Mouse (Mus musculus): ENCODE data around the gene Glmp.
"Not testable (repeated sequence)": the region's sequence is repeated elsewhere in the genome, so short reads cannot be mapped to it uniquely, and the experiment has no call there.

Glmp gene

DNA sequence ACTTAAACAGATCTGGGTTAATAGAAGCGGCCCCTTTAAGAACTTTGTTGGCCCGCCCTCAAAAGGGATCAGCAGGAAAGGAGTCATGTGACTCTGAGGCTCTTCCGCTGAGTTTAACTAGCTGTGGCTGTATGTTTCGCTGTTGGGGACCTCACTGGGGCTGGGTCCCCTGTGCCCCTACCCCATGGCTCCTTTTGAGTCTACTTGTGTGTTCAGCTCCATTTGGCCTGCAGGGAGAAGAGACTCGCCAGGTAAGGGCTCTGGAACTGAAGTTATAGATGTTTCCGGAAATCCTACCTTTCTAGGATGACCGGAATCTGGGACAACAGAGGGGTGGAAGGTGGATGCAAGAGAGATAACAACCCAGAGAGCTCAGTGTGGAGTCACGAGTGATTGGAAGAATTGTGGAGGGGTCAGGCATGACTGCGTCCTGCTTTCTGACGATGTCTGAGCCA is at the start of gene Glmp:
Gene Glmp, plus strand, starts transcription at position 73 of the 455 bp plus-strand sequence.
- ATAC-seq (ENCODE audit: insufficient number of reproducible peaks, low FRiP score, low TSS enrichment), result peak; percentile 68

DNA sequence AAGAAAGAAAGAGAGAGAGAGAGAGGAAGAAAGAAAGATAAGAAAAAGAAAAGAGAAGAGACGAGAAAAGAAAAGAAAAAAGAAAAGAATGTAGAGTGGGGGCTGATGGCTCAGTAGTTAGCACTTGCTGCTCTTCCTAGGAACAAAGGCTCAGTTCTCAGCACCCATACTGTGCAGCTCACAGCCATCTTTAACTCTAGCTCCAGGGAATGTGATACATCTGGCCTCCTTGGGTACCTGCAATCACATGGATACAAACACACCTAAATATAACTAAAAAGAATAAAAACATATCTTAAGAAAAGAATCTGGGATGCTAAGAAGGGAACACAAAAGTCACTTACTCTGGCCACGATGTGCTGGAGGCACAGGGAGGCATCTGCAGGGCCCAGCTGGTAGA is 48.7 kb upstream of the Glmp start:
- ATAC-seq (ENCODE audit: insufficient number of reproducible peaks, low FRiP score, low TSS enrichment), result no peak

DNA sequence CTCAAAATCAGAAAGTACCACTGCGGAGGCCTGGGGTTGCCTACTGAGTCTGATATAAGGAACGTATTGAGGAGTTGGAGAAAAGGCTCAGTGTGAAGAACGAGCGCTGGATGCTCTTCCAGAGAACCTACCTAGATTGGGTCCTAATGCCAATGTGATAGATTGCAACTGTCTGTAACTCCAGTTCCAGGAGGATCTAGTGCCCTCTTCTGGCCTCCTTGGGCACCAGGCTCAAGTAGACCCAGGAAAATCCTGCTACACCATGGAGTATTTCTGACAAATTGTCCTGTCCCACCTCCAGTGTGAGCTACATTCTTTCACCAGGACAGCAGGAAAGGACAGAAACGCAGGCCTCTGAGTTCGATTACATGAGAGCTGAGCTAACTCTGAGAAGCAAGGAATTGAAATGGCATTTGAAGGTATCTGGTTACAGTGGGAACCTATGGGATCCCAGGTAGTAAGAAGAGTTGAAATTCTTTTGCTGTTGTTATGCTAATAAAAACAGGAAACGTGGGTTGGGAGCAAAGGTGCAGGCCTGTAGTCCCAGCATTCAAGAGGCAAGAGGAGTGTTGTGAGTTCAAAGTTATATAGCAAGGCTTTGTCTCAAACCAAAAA is 48.2 kb upstream of the Glmp start:
- ATAC-seq (ENCODE audit: insufficient number of reproducible peaks, low FRiP score, low TSS enrichment), result no peak

DNA sequence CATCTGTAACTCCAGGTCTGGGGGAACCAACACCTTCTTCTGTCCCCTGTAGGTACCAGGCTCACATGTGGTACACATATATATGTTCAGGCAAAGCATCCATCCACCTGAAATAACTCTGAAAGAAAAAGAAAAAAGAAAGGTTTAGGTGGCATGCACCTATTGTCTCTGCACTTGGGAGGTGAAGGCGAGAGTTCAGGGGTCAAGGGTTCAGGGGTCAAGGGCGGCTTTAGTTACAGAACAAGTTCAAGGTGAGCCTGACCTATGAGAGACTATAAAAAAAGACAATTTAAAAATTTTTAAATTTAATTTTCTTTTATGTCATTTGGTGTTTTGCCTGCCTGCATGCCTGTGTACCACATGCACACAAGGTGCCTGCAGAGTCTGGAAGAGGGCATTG is 44.8 kb upstream of the Glmp start:
- ATAC-seq (ENCODE audit: insufficient number of reproducible peaks, low FRiP score, low TSS enrichment), result no peak

DNA sequence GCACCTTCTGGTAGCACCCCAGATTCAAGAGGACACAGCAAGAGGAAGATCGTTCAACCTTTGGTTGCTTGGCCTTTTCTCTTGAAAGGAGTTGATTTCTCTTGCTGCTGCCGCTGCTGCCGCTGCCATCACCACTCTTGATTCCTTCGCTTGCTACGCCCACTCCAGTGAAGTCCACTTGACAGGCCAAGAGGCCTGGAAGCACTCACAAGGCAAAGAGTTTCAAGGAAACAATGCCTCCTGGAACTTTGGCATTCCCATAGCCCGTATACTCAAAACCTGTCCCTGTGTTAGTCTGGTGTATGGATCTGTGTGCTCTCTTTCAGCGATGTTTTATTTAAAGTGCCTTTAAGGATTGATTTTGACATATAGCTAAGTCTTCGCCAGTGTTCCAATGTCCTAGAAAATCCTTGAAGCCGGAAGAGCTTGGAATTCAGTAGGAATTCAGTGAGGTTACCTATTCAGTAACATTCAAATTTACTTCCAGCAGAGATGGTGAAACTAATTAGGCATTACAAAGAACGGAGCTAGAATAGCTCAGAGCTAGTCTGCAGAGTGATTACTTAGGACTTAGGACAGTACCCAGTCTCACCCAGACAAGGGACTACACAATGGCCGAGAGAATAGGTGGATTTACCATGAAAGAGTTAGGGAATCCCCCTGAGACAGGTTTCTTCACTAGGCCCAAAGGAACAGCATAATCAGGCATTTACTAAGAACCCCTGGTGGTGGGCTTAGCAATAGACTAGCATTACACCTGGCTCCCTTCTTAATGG is 43.5 kb upstream of the Glmp start:
- ATAC-seq (ENCODE audit: insufficient number of reproducible peaks, low FRiP score, low TSS enrichment), result not testable (repeated sequence)

DNA sequence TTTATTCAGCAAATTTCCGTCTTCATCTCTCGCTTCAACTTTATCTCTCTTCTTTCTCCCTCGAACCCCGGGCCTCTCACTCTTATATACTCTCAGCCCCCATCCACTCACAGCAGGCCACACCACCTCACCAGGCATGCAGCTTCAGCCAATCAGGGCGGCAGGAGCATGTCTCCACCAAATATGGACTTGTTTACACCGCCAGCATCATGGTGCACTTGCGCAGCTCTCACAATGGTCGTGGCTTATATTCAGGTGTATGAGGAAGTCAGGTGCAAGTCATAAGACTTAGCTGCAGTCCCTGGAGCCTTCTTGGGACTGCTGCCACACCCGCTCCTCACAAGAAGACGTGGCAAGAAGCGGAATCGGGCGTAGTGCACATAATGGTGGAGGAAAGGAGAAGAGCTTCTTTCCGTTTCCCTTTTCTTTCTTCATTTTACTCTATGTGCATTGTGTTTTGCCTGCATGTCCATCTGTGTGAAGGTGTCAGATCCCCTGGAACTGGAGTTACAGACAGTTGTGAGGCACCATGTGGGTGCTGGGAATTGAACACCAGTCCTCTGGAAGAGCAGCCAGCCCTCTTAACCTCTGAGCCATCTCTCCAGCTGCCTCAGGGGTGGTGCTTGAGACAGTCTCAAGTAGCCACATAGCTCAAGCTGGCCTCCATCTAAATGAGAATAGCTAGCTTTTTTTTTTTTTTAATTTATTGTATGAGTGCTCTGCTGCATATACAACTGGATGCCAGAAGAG is 39.8 kb upstream of the Glmp start:
- ATAC-seq (ENCODE audit: insufficient number of reproducible peaks, low FRiP score, low TSS enrichment), result not testable (repeated sequence)

DNA sequence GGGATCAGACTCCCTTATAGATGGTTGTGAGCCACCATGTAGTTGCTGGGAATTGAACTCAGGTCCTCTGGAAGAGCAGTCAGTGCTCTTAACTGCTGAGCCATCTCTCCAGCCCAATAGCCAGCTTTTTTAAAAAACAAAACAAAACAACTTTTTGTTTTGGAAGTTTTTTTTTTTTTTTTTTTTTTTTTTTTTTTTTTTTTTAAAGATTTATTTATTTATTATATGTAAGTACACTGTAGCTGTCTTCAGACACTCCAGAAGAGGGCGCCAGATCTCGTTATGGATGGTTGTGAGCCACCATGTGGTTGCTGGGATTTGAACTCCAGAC is 39.3 kb upstream of the Glmp start:
- ATAC-seq (ENCODE audit: insufficient number of reproducible peaks, low FRiP score, low TSS enrichment), result not testable (repeated sequence)

DNA sequence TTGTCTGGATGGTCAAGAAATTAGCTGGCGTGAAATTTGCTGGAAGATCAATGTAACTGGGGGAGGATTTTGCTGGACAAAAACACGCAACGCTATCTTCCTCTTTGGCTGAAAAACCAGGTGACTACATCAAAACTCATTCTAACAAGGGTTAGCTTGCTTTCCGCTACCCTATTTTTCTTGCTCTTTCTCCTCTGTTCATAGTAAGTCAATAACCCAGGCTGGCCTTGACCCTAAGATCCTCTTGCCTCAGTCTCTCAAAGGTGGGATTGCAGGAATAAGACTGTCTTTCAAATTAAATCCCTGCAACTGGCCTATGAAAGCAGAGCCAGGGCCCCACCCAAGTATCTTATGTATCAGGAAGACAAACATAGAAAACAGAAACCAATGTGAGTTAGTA is 37.7 kb upstream of the Glmp start, which contains the start of gene Gm38392:
Gene Gm38392, minus strand, starts transcription at position 101 of the 400 bp plus-strand sequence.
- no peak for ATAC-seq (ENCODE audit: insufficient number of reproducible peaks, low FRiP score, low TSS enrichment)

DNA sequence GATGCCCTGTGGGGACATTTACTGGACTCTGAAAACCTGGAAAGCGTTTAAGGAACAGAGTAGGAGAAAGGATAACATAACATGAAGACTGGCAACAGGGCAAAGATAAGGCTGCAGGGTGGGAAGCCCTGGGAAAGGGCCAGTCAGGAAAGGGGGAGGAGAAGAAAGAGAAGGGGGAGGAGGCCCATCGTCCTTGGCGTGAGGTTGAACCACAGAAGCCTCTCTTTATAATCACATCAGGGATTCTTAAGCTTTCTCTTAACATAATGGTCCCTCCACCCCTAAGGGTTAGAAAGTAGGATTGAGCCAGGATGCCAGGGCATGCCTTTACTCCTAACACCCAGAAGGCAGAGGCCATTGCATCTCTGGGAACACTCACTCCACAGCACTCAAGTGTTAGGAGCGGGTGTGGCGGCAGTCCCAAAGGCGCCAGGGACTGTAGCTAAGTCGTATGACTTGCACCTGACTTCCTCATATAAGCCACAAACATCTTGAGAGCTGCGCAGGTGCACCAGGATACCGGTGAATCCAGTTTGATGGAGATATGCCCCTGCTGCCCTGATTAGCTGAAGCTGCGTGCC is 36.6 kb upstream of the Glmp start:
- ATAC-seq (ENCODE audit: insufficient number of reproducible peaks, low FRiP score, low TSS enrichment), result not testable (repeated sequence)

DNA sequence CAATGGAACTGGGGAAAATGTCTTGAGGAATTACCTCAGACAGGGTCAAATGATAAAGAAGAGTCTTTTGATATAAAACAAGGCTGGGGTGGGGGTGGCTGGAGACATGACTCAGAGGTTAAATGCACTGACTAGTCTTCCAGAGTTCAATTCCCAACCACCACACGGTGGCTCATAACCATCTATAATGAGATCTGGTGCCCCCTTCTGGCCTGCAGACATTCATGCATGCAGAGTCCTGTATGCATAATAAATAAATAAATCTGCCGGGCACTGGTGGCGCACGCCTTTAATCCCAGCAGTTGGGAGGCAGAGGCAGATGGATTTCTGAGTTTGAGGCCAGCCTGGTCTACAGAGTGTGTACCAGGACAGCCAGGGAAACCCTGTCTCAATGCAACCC is 32.9 kb upstream of the Glmp start:
- ATAC-seq (ENCODE audit: insufficient number of reproducible peaks, low FRiP score, low TSS enrichment), result no peak

DNA sequence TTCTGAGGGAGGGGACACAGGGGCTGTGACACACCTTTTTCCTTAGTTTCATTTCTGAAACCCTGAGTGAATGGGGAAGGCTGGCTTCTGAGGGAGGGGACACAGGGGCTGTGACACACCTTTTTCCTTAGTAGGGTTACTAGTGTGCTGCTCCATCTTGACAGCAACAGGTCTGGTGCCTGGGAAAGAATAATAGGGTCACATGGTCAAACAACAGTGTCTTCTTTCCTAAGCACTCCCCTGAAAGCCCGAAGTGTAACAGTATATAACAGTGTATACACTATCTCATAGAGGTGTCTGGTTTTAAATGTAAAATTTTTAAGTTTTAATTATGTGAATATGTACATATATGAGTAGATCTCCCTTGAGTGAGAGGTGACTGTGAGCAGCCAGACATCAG is 29.6 kb upstream of the Glmp start:
- ATAC-seq (ENCODE audit: insufficient number of reproducible peaks, low FRiP score, low TSS enrichment), result not testable (repeated sequence)

DNA sequence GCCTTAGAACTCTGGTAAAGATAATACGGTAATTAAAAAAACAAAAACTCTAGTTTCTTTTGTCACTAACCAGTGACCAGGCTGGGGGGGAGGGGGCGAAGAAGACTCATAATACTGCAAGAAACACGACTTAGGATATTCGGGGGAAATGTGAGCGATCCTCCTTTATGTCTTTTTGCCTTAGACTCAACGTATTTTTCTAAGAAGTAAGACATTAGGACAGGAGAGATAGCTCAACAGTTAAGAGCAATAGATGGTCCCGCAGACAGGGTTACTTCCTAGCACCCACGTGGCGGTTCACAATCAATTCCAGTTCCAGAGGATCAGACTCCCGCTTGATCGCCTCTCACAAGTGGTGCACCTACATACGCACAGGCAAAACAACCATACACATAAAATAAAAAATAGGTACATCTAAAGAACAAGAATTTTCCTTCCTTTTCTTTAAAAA is 28.7 kb upstream of the Glmp start:
- ATAC-seq (ENCODE audit: insufficient number of reproducible peaks, low FRiP score, low TSS enrichment), result no peak

DNA sequence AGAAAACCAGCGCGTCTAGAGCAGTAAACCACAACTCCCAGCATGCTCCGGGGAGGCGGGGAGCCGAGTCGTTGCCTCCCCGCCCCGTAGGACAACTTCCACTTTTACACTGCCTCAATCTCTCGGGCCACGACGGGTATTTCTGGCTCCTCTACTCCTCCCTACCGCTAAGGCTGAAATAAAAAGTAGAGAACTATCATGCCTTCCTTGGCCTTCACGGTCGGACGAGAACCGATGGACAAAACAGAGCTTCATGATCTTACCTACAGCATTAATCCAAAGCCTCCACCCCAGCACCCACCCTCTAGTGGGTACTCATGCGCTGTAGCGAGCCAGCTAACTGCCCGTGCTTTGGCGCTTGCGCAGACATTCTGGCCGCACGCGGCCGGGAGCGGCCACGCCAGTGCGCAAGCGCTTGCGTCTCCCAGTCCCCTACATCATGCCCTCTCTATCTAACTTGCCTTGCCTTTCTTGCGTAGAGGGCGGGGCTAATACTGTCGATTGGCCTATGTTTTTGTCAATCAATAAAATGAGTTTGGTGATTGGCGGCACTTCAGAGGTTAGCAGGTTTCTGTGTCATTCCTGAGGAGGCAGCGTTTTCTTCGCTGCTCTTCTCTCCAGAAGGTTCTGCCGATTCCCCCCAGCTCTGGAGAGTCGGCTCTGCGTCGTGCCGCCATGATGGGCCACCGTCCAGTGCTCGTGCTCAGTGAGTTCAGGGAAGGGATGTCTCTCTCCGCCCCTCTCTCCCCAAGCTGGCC is 28.1 kb upstream of the Glmp start, which contains the start of the genes Tsacc and Cct3:
Gene Tsacc, minus strand, starts transcription at position 439 of the 758 bp plus-strand sequence.
Gene Cct3, plus strand, starts transcription at position 556 of the 758 bp plus-strand sequence.
- peak; percentile 99 for ATAC-seq (ENCODE audit: insufficient number of reproducible peaks, low FRiP score, low TSS enrichment)

DNA sequence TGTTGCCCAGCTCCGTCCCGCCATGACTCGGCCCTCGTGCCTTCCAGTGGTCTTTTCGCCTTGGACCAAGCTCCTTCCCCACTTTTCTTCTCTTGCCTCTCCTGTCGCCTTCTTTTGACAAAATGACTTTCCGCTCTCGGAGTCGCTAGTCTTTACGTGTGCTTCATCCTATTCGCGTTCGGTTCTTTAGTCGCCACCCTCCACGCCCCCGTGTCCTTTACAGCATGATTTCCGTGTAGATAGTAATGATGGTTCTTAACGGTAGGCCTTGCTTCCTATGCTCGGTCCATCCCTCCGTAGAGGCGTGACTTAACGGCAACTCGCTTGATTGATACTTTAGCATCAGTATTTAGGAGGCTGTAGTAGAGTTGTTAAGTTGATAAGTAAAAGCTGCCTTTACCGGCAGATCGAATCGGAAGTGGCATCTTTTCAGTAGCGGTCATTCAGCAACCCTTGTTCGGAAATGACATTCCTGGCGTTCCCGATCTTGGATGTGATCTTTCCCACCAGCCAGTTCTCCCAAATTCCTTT is 27.4 kb upstream of the Glmp start:
- ATAC-seq (ENCODE audit: insufficient number of reproducible peaks, low FRiP score, low TSS enrichment), result no peak

DNA sequence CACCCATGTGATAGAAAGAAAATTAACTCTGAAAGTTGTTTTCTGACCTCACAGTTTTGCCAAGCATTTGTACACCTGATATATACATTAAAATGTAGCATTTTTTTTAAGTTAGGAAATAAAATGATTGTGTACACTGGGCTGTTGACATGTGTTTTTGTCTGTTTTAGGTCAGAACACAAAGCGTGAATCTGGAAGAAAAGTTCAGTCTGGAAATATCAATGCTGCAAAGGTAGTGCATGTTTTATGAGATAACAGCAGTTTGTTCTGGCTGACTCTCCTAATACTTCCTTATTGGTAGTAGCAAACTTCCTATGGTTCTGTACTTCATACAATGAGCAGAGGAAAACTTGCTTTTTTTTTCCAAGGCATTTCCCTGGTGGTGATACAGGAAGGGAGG is 25.7 kb upstream of the Glmp start:
- no peak for ATAC-seq (ENCODE audit: insufficient number of reproducible peaks, low FRiP score, low TSS enrichment)

DNA sequence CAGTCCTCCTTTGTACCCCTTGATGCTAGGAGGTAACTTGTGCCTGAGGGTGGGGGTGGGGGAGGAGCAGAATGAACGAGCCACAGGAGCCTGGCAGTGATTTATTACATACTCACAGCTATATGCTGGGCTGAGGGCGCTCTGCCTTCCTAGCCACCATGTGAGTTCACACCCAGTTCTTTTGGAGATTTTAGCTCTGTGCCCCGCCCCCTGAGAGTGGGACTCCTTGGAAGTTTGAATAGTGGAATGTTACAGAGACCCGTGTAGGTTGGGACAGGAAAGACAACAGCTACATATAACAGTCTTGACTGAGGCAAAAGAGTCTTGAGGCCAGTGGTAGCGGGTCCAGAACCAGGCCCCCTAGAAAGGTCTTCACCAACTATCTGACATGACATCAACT is 4.1 kb downstream of the Glmp start:
- no peak for ATAC-seq (ENCODE audit: insufficient number of reproducible peaks, low FRiP score, low TSS enrichment)

DNA sequence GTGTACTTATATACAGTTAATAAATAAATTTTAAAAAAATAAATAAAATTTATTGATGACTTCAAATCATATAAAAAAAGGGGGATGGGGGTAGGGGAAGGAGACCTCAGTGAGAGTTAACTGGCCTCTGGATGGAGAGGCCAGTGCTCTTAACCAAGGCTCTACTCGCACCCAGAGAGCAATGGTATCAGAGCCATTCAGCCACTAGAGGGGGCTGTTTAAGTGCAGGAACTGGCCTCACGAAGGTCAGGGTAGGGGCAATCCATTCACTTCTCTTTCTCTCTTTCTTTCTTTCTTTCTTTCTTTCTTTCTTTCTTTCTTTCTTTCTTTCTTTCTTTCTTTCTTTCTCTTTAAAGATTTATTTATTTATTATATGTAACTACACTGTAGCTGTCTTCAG is 6.5 kb downstream of the Glmp start:
- ATAC-seq (ENCODE audit: insufficient number of reproducible peaks, low FRiP score, low TSS enrichment), result no peak

DNA sequence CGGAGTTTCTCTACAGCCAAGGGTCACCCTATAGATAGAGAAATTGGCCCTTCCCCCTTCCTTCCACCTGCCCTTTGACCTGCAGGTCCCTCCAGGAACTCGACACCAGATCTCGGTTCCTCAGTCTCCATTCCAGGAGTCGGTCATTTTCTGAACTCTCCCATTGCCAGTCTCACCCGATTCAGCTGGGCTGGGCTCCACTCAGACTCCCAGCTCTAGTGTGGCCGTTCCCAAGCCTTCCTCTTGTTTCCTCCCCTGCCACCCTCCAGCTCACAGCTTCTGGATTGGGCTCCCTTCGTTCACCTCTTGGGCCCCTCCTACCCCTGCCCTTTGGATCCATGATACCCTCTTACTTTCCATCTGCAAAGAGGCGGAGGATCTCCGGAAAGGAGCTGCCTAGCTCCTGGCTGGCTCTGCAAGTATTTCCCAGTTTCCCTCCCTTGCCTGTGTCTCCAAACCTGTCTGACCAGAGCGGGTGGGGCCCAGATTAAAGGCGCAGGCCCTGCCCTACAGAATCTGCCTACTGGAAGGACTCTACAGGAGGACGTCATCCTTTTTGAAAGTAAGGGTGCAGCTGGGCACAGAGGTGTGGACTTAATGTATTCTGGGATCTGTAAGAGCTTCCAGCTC is 9.3 kb downstream of the Glmp start:
- no peak for ATAC-seq (ENCODE audit: insufficient number of reproducible peaks, low FRiP score, low TSS enrichment)

DNA sequence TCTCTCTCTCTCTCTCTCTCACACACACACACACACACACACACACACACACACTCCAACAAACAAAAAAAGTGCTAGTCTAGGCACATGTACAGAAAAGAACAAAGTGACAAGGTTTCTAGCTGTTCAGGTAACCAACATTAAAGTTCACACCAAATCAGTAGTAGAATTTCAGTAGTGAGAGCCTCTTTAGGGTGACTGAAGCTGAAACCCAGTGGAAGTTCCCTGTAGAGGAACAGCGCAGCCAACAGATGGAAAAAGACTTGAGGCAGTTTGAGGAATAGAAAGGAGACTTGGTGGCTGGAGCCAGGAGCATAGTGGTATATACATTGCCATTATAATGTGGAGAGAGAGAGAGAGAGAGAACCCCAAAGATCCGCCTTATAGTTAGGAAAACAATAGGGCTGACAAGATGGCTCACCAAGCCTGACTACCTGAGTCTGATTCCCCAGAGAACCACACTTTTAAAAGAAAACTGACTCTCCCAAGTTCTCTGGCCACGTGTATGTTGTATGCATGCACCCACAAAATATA is 10.1 kb downstream of the Glmp start:
- ATAC-seq (ENCODE audit: insufficient number of reproducible peaks, low FRiP score, low TSS enrichment), result no peak
